Mouse (Mus musculus) liver, adult 2 months (tissue): ENCODE measurements at regions not wholly inside any gene's neighbourhood (a gene's known extent, or its start where the extent isn't known, plus 50 kb on each side); places are given as distances from the start of the nearest gene placed in this dataset.

ENCODE experiments used
- CTCF ChIP-seq: fragments of 200-500 bp; IDR thresholded peaks from 2 replicates; pipeline ENCODE4 v1.5.1; 2011; ENCODE audit warnings: low read depth, low read length, control low read depth
- POLR2A ChIP-seq: fragments of 200-500 bp; IDR thresholded peaks from 2 replicates; pipeline ENCODE4 v1.6.1; 2011; ENCODE audit warnings: low read length, control low read depth; ENCODE audit not compliant: insufficient read depth; ENCODE audit errors: extremely low read depth

DNA sequence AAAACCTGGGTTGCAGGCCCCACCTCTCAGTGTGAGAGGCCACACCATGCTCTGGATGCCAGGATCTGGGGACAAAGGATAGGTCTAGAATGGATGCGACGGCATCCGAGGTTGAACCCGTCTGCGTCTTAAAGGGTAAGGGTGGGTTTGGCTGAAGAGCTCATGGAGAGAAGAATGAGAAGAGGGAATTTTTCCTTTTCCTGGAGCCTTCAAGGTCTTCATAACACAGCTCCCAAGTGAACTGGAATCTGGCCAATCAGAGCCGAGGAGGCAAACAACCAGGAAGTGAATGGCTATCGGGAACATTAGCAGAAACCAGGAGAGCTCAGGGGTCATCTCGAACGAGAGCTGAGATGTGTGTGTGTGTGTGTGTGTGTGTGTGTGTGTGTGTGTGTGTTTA is 320.1 kb downstream of the Med13l start:
- TF ChIP-seq CTCF (no peak), POLR2A (no peak)
